Mouse (Mus musculus) CH12.LX (cell line): ENCODE measurements around the gene Klk11. TPM values are rescaled to one million over a fixed set of nuclear protein-coding genes. Genes with fewer than 3 reads are reported as not detected.

ENCODE experiments used
- DNase-seq: peaks from one replicate; pipeline ENCODE4 v3.0.0-alpha.2; 2013; ENCODE audit errors: extremely low read depth
- H3K27ac ChIP-seq: 2 replicates; pipeline ENCODE4 v1.5.1; 2012; ENCODE audit warnings: low read depth, mild to moderate bottlenecking, control low read depth, moderate library complexity; ENCODE audit not compliant: insufficient read depth
- H3K27me3 ChIP-seq: replicated peaks from 2 replicates; pipeline ENCODE3; 2012; ENCODE audit warnings: inconsistent platforms
- H3K36me3 ChIP-seq, 2 experiments: replicated peaks in 1 of 2; 2 replicates each; pipeline versions ENCODE3 to v1.6.1; 2012; ENCODE audit warnings: inconsistent platforms in 1 of 2, low read length in 1 of 2, mild to moderate bottlenecking in 1 of 2, mixed read lengths in 1 of 2, moderate library complexity in 1 of 2; ENCODE audit not compliant: control insufficient read depth in 1 of 2, insufficient read depth in 1 of 2
- H3K4me1 ChIP-seq, 2 experiments: 2 replicates each; pipeline ENCODE4 v1.6.1; 2012; ENCODE audit warnings: inconsistent platforms in 1 of 2, moderate library complexity in 1 of 2; ENCODE audit not compliant: insufficient read depth in 2 of 2, control insufficient read depth in 1 of 2
- H3K4me2 ChIP-seq: 2 replicates; pipeline ENCODE4 v1.6.1; 2012; ENCODE audit warnings: low read depth, mild to moderate bottlenecking, control low read depth; ENCODE audit not compliant: poor library complexity, insufficient read depth, severe bottlenecking
- H3K4me3 ChIP-seq, 3 experiments: fragments of 150-350 bp in 1 of 3; sonication (generic) in 1 of 3; replicated peaks in 1 of 3; 2 replicates each; pipeline versions ENCODE3 to v1.5.1; 2011 to 2012; ENCODE audit warnings: low read depth in 2 of 3, low read length in 2 of 3, mild to moderate bottlenecking in 2 of 3, moderate library complexity in 2 of 3, control low read depth in 1 of 3, improper control_type of control experiment in 1 of 3, inconsistent platforms in 1 of 3, mixed read lengths in 1 of 3; ENCODE audit not compliant: poor library complexity in 1 of 3
- H3K79me2 ChIP-seq: replicated peaks from 2 replicates; pipeline ENCODE4 v1.6.1; 2012; ENCODE audit warnings: mild to moderate bottlenecking, moderate library complexity; ENCODE audit not compliant: control insufficient read depth, poor library complexity, insufficient read depth, severe bottlenecking; ENCODE audit errors: extremely low read depth
- H3K9ac ChIP-seq: 2 replicates; pipeline ENCODE4 v1.6.1; 2012; ENCODE audit warnings: low read depth, mild to moderate bottlenecking, control low read depth, moderate library complexity; ENCODE audit not compliant: insufficient read depth
- H3K9me3 ChIP-seq: replicated peaks from 2 replicates; pipeline ENCODE3; 2012; ENCODE audit warnings: low read length, inconsistent platforms, mixed read lengths
- BHLHE40 ChIP-seq: IDR thresholded peaks from 2 replicates; pipeline ENCODE4 v1.6.1; 2011; ENCODE audit warnings: mild to moderate bottlenecking, low read depth, low read length, improper control_type of control experiment
- CHD1 ChIP-seq: IDR thresholded peaks from 2 replicates; pipeline ENCODE4 v1.6.1; 2012; ENCODE audit warnings: low read depth, low read length, improper control_type of control experiment, inconsistent platforms
- CHD2 ChIP-seq: IDR thresholded peaks from 2 replicates; pipeline ENCODE4 v1.6.1; 2011; ENCODE audit warnings: low read length, improper control_type of control experiment
- CTCF ChIP-seq, 2 experiments: IDR thresholded peaks in 1 of 2; conservative IDR thresholded peaks in 1 of 2; 2 replicates each; pipeline ENCODE4 v1.5.1; 2011 to 2012; ENCODE audit warnings: low read depth in 2 of 2, low read length in 2 of 2, improper control_type of control experiment in 1 of 2, inconsistent platforms in 1 of 2, mild to moderate bottlenecking in 1 of 2, moderate library complexity in 1 of 2
- E2F4 ChIP-seq: IDR thresholded peaks from 2 replicates; pipeline ENCODE4 v1.6.1; 2011; ENCODE audit warnings: low read depth, low read length, improper control_type of control experiment; ENCODE audit not compliant: insufficient replicate concordance
- ELF1 ChIP-seq: IDR thresholded peaks from 2 replicates; pipeline ENCODE4 v1.6.1; 2014; ENCODE audit warnings: low read depth, mild to moderate bottlenecking, inconsistent platforms, low read length, improper control_type of control experiment
- EP300 ChIP-seq: IDR thresholded peaks from 2 replicates; pipeline ENCODE4 v1.6.1; 2011; ENCODE audit warnings: low read length, improper control_type of control experiment
- ETS1 ChIP-seq: conservative IDR thresholded peaks from 2 replicates; pipeline ENCODE4 v1.6.1; 2012; ENCODE audit warnings: low read depth, mild to moderate bottlenecking, inconsistent platforms, low read length, improper control_type of control experiment, moderate library complexity
- HCFC1 ChIP-seq: IDR thresholded peaks from 2 replicates; pipeline ENCODE4 v1.6.1; 2012; ENCODE audit warnings: low read depth, mild to moderate bottlenecking, inconsistent platforms, low read length, improper control_type of control experiment
- JUND ChIP-seq: conservative IDR thresholded peaks from 2 replicates; pipeline ENCODE4 v1.6.1; 2011; ENCODE audit warnings: low read depth, low read length, improper control_type of control experiment
- MAX ChIP-seq: IDR thresholded peaks from 2 replicates; pipeline ENCODE4 v1.6.1; 2011; ENCODE audit warnings: low read length, improper control_type of control experiment
- MAZ ChIP-seq: IDR thresholded peaks from 2 replicates; pipeline ENCODE4 v1.6.1; 2012; ENCODE audit warnings: low read depth, mild to moderate bottlenecking, inconsistent platforms, low read length, improper control_type of control experiment, moderate library complexity
- MEF2A ChIP-seq: IDR thresholded peaks from 2 replicates; pipeline ENCODE4 v1.6.1; 2014; ENCODE audit warnings: low read depth, mild to moderate bottlenecking, inconsistent platforms, low read length, improper control_type of control experiment, borderline replicate concordance
- NRF1 ChIP-seq: IDR thresholded peaks from 2 replicates; pipeline ENCODE4 v1.6.1; 2014; ENCODE audit warnings: low read depth, mild to moderate bottlenecking, inconsistent platforms, low read length, improper control_type of control experiment, moderate library complexity
- PAX5 ChIP-seq: IDR thresholded peaks from 2 replicates; pipeline ENCODE4 v1.6.1; 2012; ENCODE audit warnings: low read length, inconsistent platforms, mixed read lengths
- POLR2A ChIP-seq: IDR thresholded peaks from 2 replicates; pipeline ENCODE4 v1.6.1; 2011; ENCODE audit warnings: low read depth, mild to moderate bottlenecking, improper control_type of control experiment, low read length
- RCOR1 ChIP-seq: conservative IDR thresholded peaks from 2 replicates; pipeline ENCODE4 v1.6.1; 2012; ENCODE audit warnings: low read depth, mild to moderate bottlenecking, inconsistent platforms, low read length, improper control_type of control experiment
- SMC3 ChIP-seq: IDR thresholded peaks from 2 replicates; pipeline ENCODE4 v1.6.1; 2011; ENCODE audit warnings: low read depth, low read length, improper control_type of control experiment
- TBP ChIP-seq: conservative IDR thresholded peaks from 2 replicates; pipeline ENCODE4 v1.6.1; 2011; ENCODE audit warnings: low read depth, low read length, improper control_type of control experiment
- TCF12 ChIP-seq: IDR thresholded peaks from 2 replicates; pipeline ENCODE4 v1.6.1; 2014; ENCODE audit warnings: low read depth, mild to moderate bottlenecking, inconsistent platforms, low read length, improper control_type of control experiment
- USF1 ChIP-seq: IDR thresholded peaks from 2 replicates; pipeline ENCODE4 v1.6.1; 2014; ENCODE audit warnings: low read depth, mild to moderate bottlenecking, inconsistent platforms, low read length, improper control_type of control experiment
- ZC3H11A ChIP-seq: IDR thresholded peaks from 2 replicates; pipeline ENCODE4 v1.6.1; 2012; ENCODE audit warnings: low read depth, mild to moderate bottlenecking, inconsistent platforms, low read length, improper control_type of control experiment
- ZMIZ1 ChIP-seq: IDR thresholded peaks from 2 replicates; pipeline ENCODE4 v1.6.1; 2012; ENCODE audit warnings: low read depth, mild to moderate bottlenecking, inconsistent platforms, low read length, improper control_type of control experiment
- ZNF384 ChIP-seq: IDR thresholded peaks from 2 replicates; pipeline ENCODE4 v1.6.1; 2012; ENCODE audit warnings: low read depth, low read length, improper control_type of control experiment, inconsistent platforms
- dilution Hi-C: fragments of 300-500 bp; cut with MboI; formaldehyde crosslinking; loops from 2 replicates; pipeline ENCODE4 v1.14.3; 2020; ENCODE audit warnings: low sequenced_read_pairs; ENCODE audit not compliant: extremely low pct_unique_long_range_greater_than_20kb, extremely low pct_ligation_motif_present
- in situ Hi-C: fragments of 300-500 bp; cut with MboI; formaldehyde crosslinking; loops from 3 replicates; pipeline ENCODE4 v1.14.3; 2019; ENCODE audit warnings: low sequenced_read_pairs, low pct_ligation_motif_present, low pct_unique_long_range_greater_than_20kb, mixed read lengths
- polyA plus RNA-seq: library from polyadenylated mRNA; unstranded; fragments of >175 nt; gene quantifications from 2 replicates; pipeline ENCODE4 v1.2.1, GENCODE M21; 2012; ENCODE audit warnings: low read depth; ENCODE audit not compliant: insufficient read length
- total RNA-seq, 2 experiments: library from RNA; depleted of rRNA; stranded (reverse); fragments of 300-350 nt in 1 of 2; fragments of >200 nt in 1 of 2; gene quantifications; 2 replicates each; pipeline ENCODE4 v1.2.3; 2012 to 2014

The Klk11 gene
- total and polyA plus RNA-seq, 3 experiments: not detected

GRCm38 (mm10) chr7:43824199-43824598, 49.8 kb downstream of the Klk11 start, which contains the start of gene Klk6:
Gene Klk6, plus strand, starts transcription at chr7:43824499.
- Histone ChIP-seq H3K4me3 (no peak within 1 kb of the TSS), H3K36me3 (no peaks in the 10 kb centered on the region), H3K9me3 (no peaks in the 10 kb centered on the region), H3K9ac (no peak within 1 kb of the TSS), H3K4me1 (peaks cover 0 to 3% of the 10 kb centered on the region in 2 experiments; a peak in 1 of 4 replicates), H3K79me2 (no peaks in the 10 kb centered on the region), H3K27me3 (peaks cover 86% of the 10 kb centered on the region), H3K27ac (no peak within 1 kb of the TSS), H3K4me2 (no peak within 1 kb of the TSS)
- dilution Hi-C loops: no loop called here
- DNase-seq: no peak
- in situ Hi-C loops: no loop called here
- no peak for TF ChIP-seq ZC3H11A
- no peak for TF ChIP-seq MEF2A
- no peak for TF ChIP-seq CTCF (conservative IDR thresholded peaks at IDR 0.05 in 1 of 2, IDR thresholded peaks at IDR 0.05 in 1 of 2; ENCODE audit: low read depth in 2 of 2, low read length in 2 of 2)
- no peak for TF ChIP-seq RCOR1
- no peak for TF ChIP-seq NRF1
- TF ChIP-seq EP300: no peak
- no peak for TF ChIP-seq ETS1
- no peak for TF ChIP-seq CHD2
- TF ChIP-seq BHLHE40: no peak
- TF ChIP-seq E2F4: no peak
- no peak for TF ChIP-seq POLR2A
- no peak for TF ChIP-seq ZNF384
- TF ChIP-seq SMC3: no peak
- no peak for TF ChIP-seq CHD1
- no peak for TF ChIP-seq TCF12
- TF ChIP-seq JUND: no peak

- peaks cover 0 to 3% of the 10 kb centered on the region in 2 experiments; a peak in 1 of 4 replicates for H3K4me1 ChIP-seq
- in situ Hi-C loops: no loop called here
- no peak overlapping the region for H3K4me2 ChIP-seq
- no peaks in the 10 kb centered on the region for H3K36me3 ChIP-seq
- no peak for TF ChIP-seq RCOR1
- no peak for TF ChIP-seq PAX5
- no peak for TF ChIP-seq SMC3
- no peak for TF ChIP-seq ETS1
- no peak for TF ChIP-seq HCFC1
- no peak for TF ChIP-seq USF1
- TF ChIP-seq MAZ: no peak
- TF ChIP-seq ZMIZ1: no peak
- no peak for TF ChIP-seq TBP
- TF ChIP-seq MEF2A: no peak
- TF ChIP-seq MAX: no peak
- TF ChIP-seq NRF1: no peak
- no peak for TF ChIP-seq TCF12
- TF ChIP-seq ZC3H11A: no peak
- no peak for TF ChIP-seq ELF1
- H3K9ac ChIP-seq: no peak overlapping the region
- DNase-seq: no peak
- dilution Hi-C loops: no loop called here
- H3K79me2 ChIP-seq: no peaks in the 10 kb centered on the region
- H3K27me3 ChIP-seq: peaks cover 92% of the 10 kb centered on the region
- H3K9me3 ChIP-seq: no peaks in the 10 kb centered on the region
- no peak overlapping the region for H3K4me3 ChIP-seq
- H3K27ac ChIP-seq: no peak overlapping the region
These were observed 51.7 kb downstream of the Klk11 start for GRCm38 (mm10) chr7:43826056-43826455.
